In the genomic region with DNA sequence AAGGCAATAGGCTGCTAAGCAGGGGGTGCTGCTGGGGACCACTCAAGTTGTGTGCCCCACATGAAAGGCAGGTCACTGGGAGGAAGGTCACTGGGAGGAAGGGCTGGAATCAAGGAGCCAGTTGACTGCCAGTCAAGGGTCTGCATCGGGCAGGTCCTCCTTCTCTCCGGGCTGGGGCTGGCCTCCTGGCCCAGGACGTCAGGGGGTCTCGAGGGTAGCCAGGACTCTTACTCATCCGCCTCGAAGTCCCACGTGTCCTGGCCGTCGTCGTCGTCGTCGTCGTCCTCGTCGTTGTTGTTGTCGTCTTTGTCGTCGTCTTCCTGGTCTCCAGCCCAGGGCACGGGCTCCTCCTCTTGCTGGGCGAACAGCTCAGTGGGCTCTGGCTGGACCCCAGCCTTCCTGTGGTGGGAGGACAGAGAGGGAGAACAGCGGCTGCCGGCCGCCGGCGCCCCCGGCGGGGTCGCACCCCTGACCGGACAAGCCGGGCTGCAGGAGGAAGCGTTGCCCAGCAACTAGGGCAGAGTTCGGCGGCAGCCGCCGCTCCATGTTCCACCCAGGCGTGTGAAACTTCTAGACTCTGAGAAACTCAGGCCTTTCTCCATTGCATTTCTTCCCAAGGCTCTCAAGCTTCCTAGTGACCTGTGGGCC, we compare ENCODE assay signal across 9 mouse cellular contexts. TPM values are rescaled to one million over a fixed set of nuclear protein-coding genes. Genes with fewer than 3 reads are reported as not detected.
DNase-seq lines count a peak whose midpoint lies in the region; ATAC-seq and TF ChIP-seq lines count a peak whose summit lies in the region.
"Had no signal": no experiment of that assay in that cellular context is flagged by ENCODE, and none has a peak within 500 bp of the region (broad histone marks: within the 10 kb centered on the region; RNA-seq: fewer than 3 reads in every experiment).

No protein-coding gene starts in this region.

- no peaks in the 10 kb centered on the region for H3K27me3 ChIP-seq in forebrain, embryonic 11.5 days (ENCODE audit: control insufficient read depth, insufficient read depth, low read length)
- H3K27me3 ChIP-seq in intestine, embryonic 16.5 days (replicated peaks; ENCODE audit: control insufficient read depth, insufficient read depth, low read length): no peaks in the 10 kb centered on the region
- 0 out of 2 replicates have a peak, but pooled peaks cover 2% of the 10 kb centered on the region for H3K27me3 ChIP-seq in liver, postnatal 0 days (ENCODE audit: insufficient read depth, low read length)
- H3K27me3 ChIP-seq in stomach, embryonic 16.5 days (ENCODE audit: control insufficient read depth, insufficient read depth, low read length): no peaks in the 10 kb centered on the region

- H3K4me1 ChIP-seq in forebrain, embryonic 11.5 days (replicated peaks; ENCODE audit: control insufficient read depth, insufficient read depth, low read length): no peaks in the 10 kb centered on the region
- no peaks in the 10 kb centered on the region for H3K4me1 ChIP-seq in intestine, embryonic 16.5 days (ENCODE audit: control insufficient read depth, insufficient read depth, low read length)
- peaks cover 4% of the 10 kb centered on the region; the same call in 1 of the 2 replicates for H3K4me1 ChIP-seq in liver, postnatal 0 days (ENCODE audit: insufficient read depth)
- no peaks in the 10 kb centered on the region for H3K4me1 ChIP-seq in stomach, embryonic 16.5 days (ENCODE audit: control insufficient read depth, insufficient read depth, low read length)

- no peaks in the 10 kb centered on the region for H3K36me3 ChIP-seq in forebrain, embryonic 11.5 days (ENCODE audit: control insufficient read depth, insufficient read depth, low read length)
- no peaks in the 10 kb centered on the region for H3K36me3 ChIP-seq in intestine, embryonic 16.5 days (ENCODE audit: control insufficient read depth, insufficient read depth, low read length)
- no peaks in the 10 kb centered on the region for H3K36me3 ChIP-seq in liver, postnatal 0 days (replicated peaks; ENCODE audit: insufficient read depth, low read length)
- no peaks in the 10 kb centered on the region for H3K36me3 ChIP-seq in stomach, embryonic 16.5 days (ENCODE audit: control insufficient read depth, insufficient read depth, low read length)

- H3K4me2 ChIP-seq in forebrain, embryonic 11.5 days (ENCODE audit: low read depth, low read length, severe bottlenecking): 0 out of 2 replicates have a peak overlapping the region, but pooled peaks have one; percentile 22
- peak overlapping the region; percentile 72 for H3K4me2 ChIP-seq in intestine, embryonic 16.5 days (ENCODE audit: low read depth, low read length)
- peak overlapping the region; percentile 63 for H3K4me2 ChIP-seq in liver, postnatal 0 days (ENCODE audit: low read depth, low read length)
- peak overlapping the region; percentile 73 for H3K4me2 ChIP-seq in stomach, embryonic 16.5 days (ENCODE audit: low read depth, low read length)

- H3K27ac ChIP-seq in forebrain, embryonic 11.5 days (ENCODE audit: low read depth, low read length): no peak overlapping the region
- H3K27ac ChIP-seq in intestine, embryonic 16.5 days (ENCODE audit: low read length): no peak overlapping the region
- no peak overlapping the region for H3K27ac ChIP-seq in liver, postnatal 0 days (ENCODE audit: low read depth)
- no peak overlapping the region for H3K27ac ChIP-seq in stomach, embryonic 16.5 days (ENCODE audit: low read length)

- TF ChIP-seq CTCF in liver, postnatal 0 days (IDR thresholded peaks at IDR 0.05; ENCODE audit: low read depth): no peak

- no peak for TF ChIP-seq EP300 in liver, postnatal 0 days (IDR thresholded peaks at IDR 0.05; ENCODE audit: low read depth)

- peak; percentile 5 for DNase-seq in right cerebral cortex, postnatal 4 days
- DNase-seq in right cerebral cortex, adult 18-20 months: no peak
- DNase-seq in forebrain, embryonic 11.5 days (ENCODE audit: low spot score): peak; percentile 54
- DNase-seq in liver, postnatal 0 days: peak; percentile 16
- no peak for DNase-seq in MN1 (ENCODE audit: low spot score)

- no peak overlapping the region for H3K9ac ChIP-seq in forebrain, embryonic 11.5 days (ENCODE audit: low read length)
- H3K9ac ChIP-seq in intestine, embryonic 16.5 days (ENCODE audit: low read depth, low read length): peak overlapping the region; percentile 65
- H3K9ac ChIP-seq in liver, postnatal 0 days (replicated peaks): no peak overlapping the region
- peak overlapping the region; percentile 65 for H3K9ac ChIP-seq in stomach, embryonic 16.5 days (ENCODE audit: low read length)

- no peak overlapping the region for H3K4me3 ChIP-seq in forebrain, embryonic 11.5 days (ENCODE audit: low read depth, low read length)
- H3K4me3 ChIP-seq in intestine, embryonic 16.5 days (ENCODE audit: low read length): peak overlapping the region; percentile 38
- H3K4me3 ChIP-seq in liver, postnatal 0 days (ENCODE audit: low read depth, low read length): peak overlapping the region; percentile 33
- peak overlapping the region; percentile 38 for H3K4me3 ChIP-seq in stomach, embryonic 16.5 days (replicated peaks; ENCODE audit: low read length)
- H3K4me3 ChIP-seq: myocyte had no signal

- WGBS in forebrain, embryonic 11.5 days: 49% methylated on average over 37 of the region's 37 CpGs
- WGBS in intestine, embryonic 16.5 days: 30% methylated on average over 37 of the region's 37 CpGs
- WGBS in liver, postnatal 0 days (ENCODE audit: insufficient replicate concordance): 41% methylated on average over 37 of the region's 37 CpGs
- 34% methylated on average over 36 of the region's 37 CpGs for WGBS in stomach, embryonic 16.5 days

- no peaks in the 10 kb centered on the region for H3K9me3 ChIP-seq in forebrain, embryonic 11.5 days (ENCODE audit: control insufficient read depth, low read length)
- no peaks in the 10 kb centered on the region for H3K9me3 ChIP-seq in intestine, embryonic 16.5 days (ENCODE audit: control insufficient read depth, low read length)
- no peaks in the 10 kb centered on the region for H3K9me3 ChIP-seq in liver, postnatal 0 days (ENCODE audit: low read length)
- H3K9me3 ChIP-seq in stomach, embryonic 16.5 days (replicated peaks; ENCODE audit: control insufficient read depth, low read length): no peaks in the 10 kb centered on the region

- no peak for ATAC-seq in forebrain, embryonic 11.5 days (replicated peaks; ENCODE audit: low FRiP score)
- ATAC-seq in intestine, embryonic 16.5 days: peak; percentile 48; the same call in 1 of the 2 replicates
- no peak for ATAC-seq in liver, postnatal 0 days
- peak; percentile 37; the same call in 1 of the 2 replicates for ATAC-seq in stomach, embryonic 16.5 days (ENCODE audit: insufficient read depth, low FRiP score)
- no peak for ATAC-seq in erythroblast, adult 5-6 weeks (replicated peaks; ENCODE audit: low FRiP score, poor library complexity, severe bottlenecking)

RNA-seq across cellular contexts. Expression of a gene that starts 7.5 kb away (rescaled TPM):
- 0.60 and 0.69 TPM in 2 replicates for polyA plus RNA-seq in forebrain, embryonic 11.5 days (2014; fragmentation: Nextera tagmentation; extraction: Ambion mirVana)
- polyA plus RNA-seq in intestine, embryonic 16.5 days (2015; fragmentation: Nextera tagmentation; extraction: Ambion mirVana): 0.54 and 1.2 TPM in 2 replicates
- polyA plus RNA-seq in liver, postnatal 0 days (2015; fragmentation: Nextera tagmentation; extraction: Ambion mirVana): 0.15 and 0.34 TPM in 2 replicates
- polyA plus RNA-seq in stomach, embryonic 16.5 days (2015; fragmentation: Nextera tagmentation; extraction: Ambion mirVana): 1.3 and 1.4 TPM in 2 replicates
- not detected in 2 replicates for total RNA-seq in erythroblast, adult 5-6 weeks (2015; ENCODE audit: low replicate concordance)
- not detected in 2 replicates for total RNA-seq in erythroblast, adult 5-6 weeks (2017; ENCODE audit: low replicate concordance)
- polyA plus RNA-seq: myocyte had no signal

RNA-seq across cellular contexts. Expression of a gene that starts 7.6 kb away (rescaled TPM):
- not detected in 2 replicates for polyA plus RNA-seq in forebrain, embryonic 11.5 days (2014; fragmentation: Nextera tagmentation; extraction: Ambion mirVana)
- not detected in 2 replicates for polyA plus RNA-seq in intestine, embryonic 16.5 days (2015; fragmentation: Nextera tagmentation; extraction: Ambion mirVana)
- polyA plus RNA-seq in liver, postnatal 0 days (2015; fragmentation: Nextera tagmentation; extraction: Ambion mirVana): not detected in 2 replicates
- polyA plus RNA-seq in stomach, embryonic 16.5 days (2015; fragmentation: Nextera tagmentation; extraction: Ambion mirVana): not detected in 2 replicates
- total RNA-seq in erythroblast, adult 5-6 weeks (2015; ENCODE audit: low replicate concordance): not detected in 2 replicates
- total RNA-seq in erythroblast, adult 5-6 weeks (2017; ENCODE audit: low replicate concordance): not detected in 2 replicates
- polyA plus RNA-seq: myocyte had no signal

RNA-seq across cellular contexts. Expression of a gene that starts 41.5 kb away (rescaled TPM):
- polyA plus RNA-seq in forebrain, embryonic 11.5 days (2014; fragmentation: Nextera tagmentation; extraction: Ambion mirVana): 98.7 and 107 TPM in 2 replicates
- polyA plus RNA-seq in intestine, embryonic 16.5 days (2015; fragmentation: Nextera tagmentation; extraction: Ambion mirVana): 50.9 and 55.5 TPM in 2 replicates
- polyA plus RNA-seq in liver, postnatal 0 days (2015; fragmentation: Nextera tagmentation; extraction: Ambion mirVana): 33.4 and 37.0 TPM in 2 replicates
- 65.7 and 74.3 TPM in 2 replicates for polyA plus RNA-seq in stomach, embryonic 16.5 days (2015; fragmentation: Nextera tagmentation; extraction: Ambion mirVana)
- total RNA-seq in erythroblast, adult 5-6 weeks (2015; ENCODE audit: low replicate concordance): 90.7 and 111 TPM in 2 replicates
- 97.2 and 110 TPM in 2 replicates for total RNA-seq in erythroblast, adult 5-6 weeks (2017; ENCODE audit: low replicate concordance)

RNA-seq across cellular contexts. Expression of a gene that starts 47.0 kb away (rescaled TPM):
- 0.43 and 0.59 TPM in 2 replicates for polyA plus RNA-seq in forebrain, embryonic 11.5 days (2014; fragmentation: Nextera tagmentation; extraction: Ambion mirVana)
- polyA plus RNA-seq in intestine, embryonic 16.5 days (2015; fragmentation: Nextera tagmentation; extraction: Ambion mirVana): 3.4 and 3.5 TPM in 2 replicates
- polyA plus RNA-seq in liver, postnatal 0 days (2015; fragmentation: Nextera tagmentation; extraction: Ambion mirVana): 0.08 TPM in 1 of 2 replicates, not detected in the other
- polyA plus RNA-seq in stomach, embryonic 16.5 days (2015; fragmentation: Nextera tagmentation; extraction: Ambion mirVana): 1.3 and 1.5 TPM in 2 replicates
- not detected in 2 replicates for total RNA-seq in erythroblast, adult 5-6 weeks (2015; ENCODE audit: low replicate concordance)
- total RNA-seq in erythroblast, adult 5-6 weeks (2017; ENCODE audit: low replicate concordance): not detected in 2 replicates
- polyA plus RNA-seq: myocyte had no signal

Comparison
In these comparisons a context has a peak if more than half of its experiments do, and no peak if none do; other contexts are left out.
1. DNase-seq: peak in right cerebral cortex, postnatal 4 days (single experiment), forebrain, embryonic 11.5 days (single experiment) and liver, postnatal 0 days (single experiment); none in right cerebral cortex, adult 18-20 months (single experiment) and MN1 (single experiment).
2. ATAC-seq: peak in intestine, embryonic 16.5 days (single experiment) and stomach, embryonic 16.5 days (single experiment); none in forebrain, embryonic 11.5 days (single experiment), liver, postnatal 0 days (single experiment) and erythroblast, adult 5-6 weeks (single experiment).
3. H3K4me2 ChIP-seq: peak in every context shown above with its lines; median percentile 73 in stomach, embryonic 16.5 days; 72 in intestine, embryonic 16.5 days; 63 in liver, postnatal 0 days; 22 in forebrain, embryonic 11.5 days.
4. H3K9ac ChIP-seq: peak in intestine, embryonic 16.5 days (single experiment) and stomach, embryonic 16.5 days (single experiment); none in forebrain, embryonic 11.5 days (single experiment) and liver, postnatal 0 days (single experiment).